Mouse (Mus musculus): ENCODE measurements around the gene Lalba.

DNA sequence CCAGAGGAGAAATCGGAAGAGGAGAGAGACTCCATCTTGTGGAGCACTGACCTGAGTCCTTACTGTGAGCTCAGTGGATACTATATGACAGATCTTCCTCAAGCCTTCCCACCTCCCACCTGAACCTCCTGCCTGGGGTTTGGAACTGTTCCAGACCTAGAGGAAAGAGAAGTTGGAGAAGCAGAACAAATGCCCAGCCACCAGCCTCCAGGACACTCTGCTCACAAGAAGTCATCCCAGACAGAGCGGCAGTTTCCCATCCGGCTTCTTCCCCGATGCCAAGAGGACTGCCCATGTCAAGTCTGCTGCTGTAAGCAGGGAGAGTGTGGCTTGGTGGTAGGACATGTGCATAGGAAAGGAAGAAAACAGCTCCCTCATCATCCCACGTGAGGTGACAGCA lies 6.2 kb downstream of the Lalba start:
- no peak for TF ChIP-seq CTCF (conservative IDR thresholded peaks at IDR 0.05; ENCODE audit: insufficient read depth, insufficient read length, low read depth, low read length)
- TF ChIP-seq POLR2A (IDR thresholded peaks at IDR 0.05; ENCODE audit: low read depth, low read length): no peak

Data from kidney, adult 2 months (tissue).